Mouse (Mus musculus): Measurements from ENCODE around the gene Gprc5d. TPM values are rescaled to one million over a fixed set of nuclear protein-coding genes. Genes with fewer than 3 reads are reported as not detected.

Gene Gprc5d
- not detected in 2 replicates for polyA plus RNA-seq (2012; ENCODE audit: insufficient read depth, insufficient read length, low replicate concordance, missing spikeins)

- Histone ChIP-seq H3K4me1 (ENCODE audit: control insufficient read depth, insufficient read depth, low read length) (no peaks in the 10 kb centered on the region), H3K4me3 (ENCODE audit: insufficient read depth, low read depth, low read length) (no peak within 1 kb of the TSS), H3K27ac (ENCODE audit: insufficient read depth, low read depth, low read length) (no peak within 1 kb of the TSS)
- WGBS: 92% methylated on average over 5 of the region's 5 CpGs
- TF ChIP-seq CTCF (IDR thresholded peaks at IDR 0.05; ENCODE audit: insufficient read depth, low read depth, low read length) (no peak), POLR2A (IDR thresholded peaks at IDR 0.05; ENCODE audit: insufficient read depth, low read depth, low read length) (no peak)
These were observed at the start of gene Gprc5d for GRCm38 (mm10) chr6:135118183-135118582. Gene Gprc5d (minus strand): TSS chr6:135118283.

- no peak for TF ChIP-seq CTCF (IDR thresholded peaks at IDR 0.05; ENCODE audit: insufficient read depth, low read depth, low read length)
- no peak for TF ChIP-seq POLR2A (IDR thresholded peaks at IDR 0.05; ENCODE audit: insufficient read depth, low read depth, low read length)
- no peak overlapping the region for H3K27ac ChIP-seq (ENCODE audit: insufficient read depth, low read depth, low read length)
- WGBS: 79% methylated on average over 5 of the region's 5 CpGs
These were observed 48.6 kb upstream of the Gprc5d start for GRCm38 (mm10) chr6:135166712-135167111.

GRCm38 (mm10) chr6:135166262-135166661, 48.2 kb upstream of the Gprc5d start:
- Histone ChIP-seq H3K27ac (ENCODE audit: insufficient read depth, low read depth, low read length) (no peak overlapping the region), H3K4me1 (ENCODE audit: control insufficient read depth, insufficient read depth, low read length) (peaks cover 18% of the 10 kb centered on the region), H3K4me3 (ENCODE audit: insufficient read depth, low read depth, low read length) (no peak overlapping the region)
- 92% methylated on average over 3 of the region's 3 CpGs for WGBS
- TF ChIP-seq CTCF (IDR thresholded peaks at IDR 0.05; ENCODE audit: insufficient read depth, low read depth, low read length) (no peak), POLR2A (IDR thresholded peaks at IDR 0.05; ENCODE audit: insufficient read depth, low read depth, low read length) (no peak)

More at GRCm38 (mm10) chr6:135166712-135167111, 48.6 kb upstream of the Gprc5d start:
- H3K4me3 ChIP-seq (ENCODE audit: insufficient read depth, low read depth, low read length): no peak overlapping the region
- peaks cover 18% of the 10 kb centered on the region for H3K4me1 ChIP-seq (ENCODE audit: control insufficient read depth, insufficient read depth, low read length)

GRCm38 (mm10) chr6:135165706-135166105, 47.6 kb upstream of the Gprc5d start:
- H3K27ac ChIP-seq (ENCODE audit: insufficient read depth, low read depth, low read length): no peak overlapping the region
- no peak overlapping the region for H3K4me3 ChIP-seq (ENCODE audit: insufficient read depth, low read depth, low read length)
- 91% methylated on average over 2 of the region's 2 CpGs for WGBS
- TF ChIP-seq POLR2A (IDR thresholded peaks at IDR 0.05; ENCODE audit: insufficient read depth, low read depth, low read length) (no peak), CTCF (IDR thresholded peaks at IDR 0.05; ENCODE audit: insufficient read depth, low read depth, low read length) (no peak)
- peaks cover 18% of the 10 kb centered on the region for H3K4me1 ChIP-seq (ENCODE audit: control insufficient read depth, insufficient read depth, low read length)

GRCm38 (mm10) chr6:135165191-135165590, 47.1 kb upstream of the Gprc5d start:
- 93% methylated on average over 3 of the region's 3 CpGs for WGBS
- no peak for TF ChIP-seq CTCF (IDR thresholded peaks at IDR 0.05; ENCODE audit: insufficient read depth, low read depth, low read length)
- no peak for TF ChIP-seq POLR2A (IDR thresholded peaks at IDR 0.05; ENCODE audit: insufficient read depth, low read depth, low read length)
- Histone ChIP-seq H3K4me1 (ENCODE audit: control insufficient read depth, insufficient read depth, low read length) (peaks cover 18% of the 10 kb centered on the region), H3K27ac (ENCODE audit: insufficient read depth, low read depth, low read length) (no peak overlapping the region), H3K4me3 (ENCODE audit: insufficient read depth, low read depth, low read length) (no peak overlapping the region)

- Histone ChIP-seq H3K4me1 (ENCODE audit: control insufficient read depth, insufficient read depth, low read length) (peaks cover 13% of the 10 kb centered on the region), H3K4me3 (ENCODE audit: insufficient read depth, low read depth, low read length) (no peak overlapping the region), H3K27ac (ENCODE audit: insufficient read depth, low read depth, low read length) (0 out of 2 replicates have a peak overlapping the region, but pooled peaks have one; percentile 17)
- no peak for TF ChIP-seq POLR2A (IDR thresholded peaks at IDR 0.05; ENCODE audit: insufficient read depth, low read depth, low read length)
- no peak for TF ChIP-seq CTCF (IDR thresholded peaks at IDR 0.05; ENCODE audit: insufficient read depth, low read depth, low read length)
- WGBS: 51% methylated on average over 4 of the region's 4 CpGs
These were observed 44.8 kb upstream of the Gprc5d start for GRCm38 (mm10) chr6:135162861-135163260.

GRCm38 (mm10) chr6:135162311-135162710, 44.2 kb upstream of the Gprc5d start:
- 93% methylated on average over 3 of the region's 3 CpGs for WGBS

GRCm38 (mm10) chr6:135161356-135161755, 43.3 kb upstream of the Gprc5d start:
- Histone ChIP-seq H3K4me3 (ENCODE audit: insufficient read depth, low read depth, low read length) (no peak overlapping the region), H3K4me1 (ENCODE audit: control insufficient read depth, insufficient read depth, low read length) (peaks cover 6% of the 10 kb centered on the region), H3K27ac (ENCODE audit: insufficient read depth, low read depth, low read length) (no peak overlapping the region)
- 90% methylated on average over 4 of the region's 4 CpGs for WGBS
- TF ChIP-seq POLR2A (IDR thresholded peaks at IDR 0.05; ENCODE audit: insufficient read depth, low read depth, low read length) (no peak), CTCF (IDR thresholded peaks at IDR 0.05; ENCODE audit: insufficient read depth, low read depth, low read length) (no peak)

More at GRCm38 (mm10) chr6:135162311-135162710, 44.2 kb upstream of the Gprc5d start:
- Histone ChIP-seq H3K27ac (ENCODE audit: insufficient read depth, low read depth, low read length) (no peak overlapping the region), H3K4me3 (ENCODE audit: insufficient read depth, low read depth, low read length) (no peak overlapping the region), H3K4me1 (ENCODE audit: control insufficient read depth, insufficient read depth, low read length) (peaks cover 8% of the 10 kb centered on the region)
- TF ChIP-seq POLR2A (IDR thresholded peaks at IDR 0.05; ENCODE audit: insufficient read depth, low read depth, low read length) (no peak), CTCF (IDR thresholded peaks at IDR 0.05; ENCODE audit: insufficient read depth, low read depth, low read length) (no peak)

GRCm38 (mm10) chr6:135158509-135158908, 40.4 kb upstream of the Gprc5d start:
- TF ChIP-seq CTCF (IDR thresholded peaks at IDR 0.05; ENCODE audit: insufficient read depth, low read depth, low read length) (no peak), POLR2A (IDR thresholded peaks at IDR 0.05; ENCODE audit: insufficient read depth, low read depth, low read length) (no peak)
- H3K4me3 ChIP-seq (ENCODE audit: insufficient read depth, low read depth, low read length): no peak overlapping the region
- H3K4me1 ChIP-seq (ENCODE audit: control insufficient read depth, insufficient read depth, low read length): peaks cover 17% of the 10 kb centered on the region
- 59% methylated on average over 4 of the region's 4 CpGs for WGBS
- no peak overlapping the region for H3K27ac ChIP-seq (ENCODE audit: insufficient read depth, low read depth, low read length)
